ENCODE assay signal across 10 mouse cellular contexts in genomic region chr9:101862481-101863065, GRCm38 (mm10). TPM values are rescaled to one million over a fixed set of nuclear protein-coding genes. Genes with fewer than 3 reads are reported as not detected.
A peak's percentile ranks its signal among the peaks of the same experiment; 100 is the strongest.
DNase-seq lines count a peak whose midpoint lies in the region; ATAC-seq lines count a peak whose summit lies in the region.
"Had no signal": no experiment of that assay in that cellular context is flagged by ENCODE, and none has a peak within 500 bp of the region (broad histone marks: within the 10 kb centered on the region; RNA-seq: fewer than 3 reads in every experiment).

No protein-coding gene starts in this region.

- no peak overlapping the region for H3K4me3 ChIP-seq in forebrain, embryonic 10.5 days
- no peak overlapping the region for H3K4me3 ChIP-seq in forebrain, embryonic 11.5 days (ENCODE audit: low read depth, low read length)
- no peak overlapping the region for H3K4me3 ChIP-seq in hindbrain, embryonic 16.5 days (ENCODE audit: low read length)
- no peak overlapping the region for H3K4me3 ChIP-seq in stomach, embryonic 15.5 days (replicated peaks)

- no peaks in the 10 kb centered on the region for H3K36me3 ChIP-seq in forebrain, embryonic 10.5 days (replicated peaks)
- no peaks in the 10 kb centered on the region for H3K36me3 ChIP-seq in forebrain, embryonic 11.5 days (ENCODE audit: control insufficient read depth, insufficient read depth, low read length)
- no peaks in the 10 kb centered on the region for H3K36me3 ChIP-seq in hindbrain, embryonic 16.5 days (ENCODE audit: control insufficient read depth, insufficient read depth, low read length)
- no peaks in the 10 kb centered on the region for H3K36me3 ChIP-seq in stomach, embryonic 15.5 days

- peaks cover 24% of the 10 kb centered on the region for H3K4me1 ChIP-seq in forebrain, embryonic 10.5 days
- H3K4me1 ChIP-seq in forebrain, embryonic 11.5 days (replicated peaks; ENCODE audit: control insufficient read depth, insufficient read depth, low read length): peaks cover 3% of the 10 kb centered on the region; the same call in 1 of the 2 replicates
- H3K4me1 ChIP-seq in hindbrain, embryonic 16.5 days (ENCODE audit: control insufficient read depth, insufficient read depth, low read depth, low read length): peaks cover 11% of the 10 kb centered on the region; the same call in 1 of the 2 replicates
- H3K4me1 ChIP-seq in stomach, embryonic 15.5 days: peaks cover 10% of the 10 kb centered on the region; the same call in 1 of the 2 replicates

- ATAC-seq in forebrain, embryonic 11.5 days (replicated peaks; ENCODE audit: low FRiP score): no peak
- ATAC-seq in cerebellum, adult (ENCODE audit: insufficient number of reproducible peaks, low FRiP score, low TSS enrichment): peak; percentile 81
- ATAC-seq in hindbrain, embryonic 16.5 days: peak; percentile 93
- ATAC-seq in stomach, embryonic 15.5 days (ENCODE audit: insufficient read depth, low FRiP score, low read depth): no peak

- H3K9me3 ChIP-seq in forebrain, embryonic 10.5 days: no peaks in the 10 kb centered on the region
- no peaks in the 10 kb centered on the region for H3K9me3 ChIP-seq in forebrain, embryonic 11.5 days (ENCODE audit: control insufficient read depth, low read length)
- no peaks in the 10 kb centered on the region for H3K9me3 ChIP-seq in hindbrain, embryonic 16.5 days (ENCODE audit: control insufficient read depth, low read length)
- H3K9me3 ChIP-seq in stomach, embryonic 15.5 days: no peaks in the 10 kb centered on the region

- H3K4me2 ChIP-seq in forebrain, embryonic 11.5 days (ENCODE audit: low read depth, low read length, severe bottlenecking): no peak overlapping the region
- peak overlapping the region; percentile 35 for H3K4me2 ChIP-seq in hindbrain, embryonic 16.5 days (ENCODE audit: low read length)
- H3K4me2 ChIP-seq in stomach, embryonic 15.5 days: peak overlapping the region; percentile 19

- DNase-seq in forebrain, embryonic 10.5 days (ENCODE audit: extremely low spot score, low spot score): no peak
- no peak for DNase-seq in forebrain, embryonic 11.5 days (ENCODE audit: low spot score)
- DNase-seq in gastrocnemius, adult 8-10 months (ENCODE audit: low spot score in 2 of 2): peak; percentile 15 to 63
- peak; percentile 71 for DNase-seq in lung, postnatal 14 days
- no peak for DNase-seq in spleen, adult 18-20 months

- H3K27me3 ChIP-seq in forebrain, embryonic 10.5 days (ENCODE audit: poor library complexity, severe bottlenecking): no peaks in the 10 kb centered on the region
- no peaks in the 10 kb centered on the region for H3K27me3 ChIP-seq in forebrain, embryonic 11.5 days (ENCODE audit: control insufficient read depth, insufficient read depth, low read length)
- no peaks in the 10 kb centered on the region for H3K27me3 ChIP-seq in hindbrain, embryonic 16.5 days (replicated peaks; ENCODE audit: control insufficient read depth, insufficient read depth, low read length)
- no peaks in the 10 kb centered on the region for H3K27me3 ChIP-seq in stomach, embryonic 15.5 days (replicated peaks)

- no peak overlapping the region for H3K9ac ChIP-seq in forebrain, embryonic 11.5 days (ENCODE audit: low read length)
- H3K9ac ChIP-seq in hindbrain, embryonic 16.5 days (ENCODE audit: low read depth, low read length): no peak overlapping the region
- no peak overlapping the region for H3K9ac ChIP-seq in stomach, embryonic 15.5 days

- H3K27ac ChIP-seq in forebrain, embryonic 10.5 days: peak overlapping the region; percentile 40; the same call in 1 of the 2 replicates
- no peak overlapping the region for H3K27ac ChIP-seq in forebrain, embryonic 11.5 days (ENCODE audit: low read depth, low read length)
- H3K27ac ChIP-seq in hindbrain, embryonic 16.5 days (ENCODE audit: low read depth, low read length): peak overlapping the region; percentile 69; the same call in 1 of the 2 replicates
- peak overlapping the region; percentile 48; the same call in 1 of the 2 replicates for H3K27ac ChIP-seq in stomach, embryonic 15.5 days

- 70% methylated on average over 12 of the region's 12 CpGs for WGBS in forebrain, embryonic 10.5 days
- 54% methylated on average over 12 of the region's 12 CpGs for WGBS in forebrain, embryonic 11.5 days
- WGBS in hindbrain, embryonic 16.5 days: 24% methylated on average over 12 of the region's 12 CpGs
- WGBS in stomach, embryonic 15.5 days: 48% methylated on average over 12 of the region's 12 CpGs

RNA-seq across cellular contexts. Expression of gene 9630041A04Rik, which starts 0.9 kb away (rescaled TPM):
- not detected in 2 replicates for polyA plus RNA-seq in forebrain, embryonic 10.5 days (2016; fragmentation: Nextera tagmentation; extraction: Ambion mirVana)
- polyA plus RNA-seq in forebrain, embryonic 11.5 days (2014; fragmentation: Nextera tagmentation; extraction: Ambion mirVana): 0.29 TPM in 1 of 2 replicates, not detected in the other
- not detected for total RNA-seq in gastrocnemius, adult 8-10 months (2022)
- 0.41 and 0.68 TPM in 2 replicates for polyA plus RNA-seq in hindbrain, embryonic 16.5 days (2015; fragmentation: Nextera tagmentation; extraction: Ambion mirVana)
- not detected in 2 replicates for polyA plus RNA-seq in stomach, embryonic 15.5 days (2015; fragmentation: Nextera tagmentation; extraction: Ambion mirVana)
- polyA plus RNA-seq: C2C12; large intestine, adult 2 months had no signal

Comparison
In these comparisons a context has a peak if more than half of its experiments do, and no peak if none do; other contexts are left out.
1. DNase-seq: peak in gastrocnemius, adult 8-10 months (2 of 2) and lung, postnatal 14 days (single experiment); none in forebrain, embryonic 10.5 days (single experiment), forebrain, embryonic 11.5 days (single experiment) and spleen, adult 18-20 months (0 of 2).
2. ATAC-seq: peak in cerebellum, adult (single experiment) and hindbrain, embryonic 16.5 days (single experiment); none in forebrain, embryonic 11.5 days (single experiment) and stomach, embryonic 15.5 days (single experiment).